Mouse (Mus musculus): ENCODE results near the gene Wnt4.

Gene Wnt4

GRCm38 (mm10) chr4:137306991-137307706 is 29.9 kb downstream of the Wnt4 start:
- DNase-seq (ENCODE audit: low spot score): no peak

DNA sequence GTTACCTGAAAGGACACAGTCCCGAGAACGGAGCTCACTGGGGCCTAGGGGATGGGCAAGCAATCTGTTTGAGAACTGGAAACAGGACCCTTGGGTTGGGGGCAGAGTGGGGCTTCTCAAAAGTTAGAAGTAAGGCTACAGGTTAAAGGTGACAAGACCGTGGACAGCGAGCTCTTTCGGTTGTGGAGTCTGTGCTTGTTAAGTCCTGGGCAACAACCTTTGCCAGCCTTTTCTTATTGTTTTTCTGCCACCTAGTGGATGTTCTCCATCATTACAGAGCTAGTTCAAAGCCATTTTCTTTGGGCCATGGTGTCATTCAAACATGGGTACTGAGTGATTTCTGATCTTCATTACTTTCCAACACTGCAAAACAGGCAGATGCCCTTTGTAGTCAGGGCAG is 31.1 kb downstream of the Wnt4 start:
- DNase-seq (ENCODE audit: low spot score): no peak

GRCm38 (mm10) chr4:137313511-137313910 is 36.2 kb downstream of the Wnt4 start:
- DNase-seq (ENCODE audit: low spot score): no peak

DNA sequence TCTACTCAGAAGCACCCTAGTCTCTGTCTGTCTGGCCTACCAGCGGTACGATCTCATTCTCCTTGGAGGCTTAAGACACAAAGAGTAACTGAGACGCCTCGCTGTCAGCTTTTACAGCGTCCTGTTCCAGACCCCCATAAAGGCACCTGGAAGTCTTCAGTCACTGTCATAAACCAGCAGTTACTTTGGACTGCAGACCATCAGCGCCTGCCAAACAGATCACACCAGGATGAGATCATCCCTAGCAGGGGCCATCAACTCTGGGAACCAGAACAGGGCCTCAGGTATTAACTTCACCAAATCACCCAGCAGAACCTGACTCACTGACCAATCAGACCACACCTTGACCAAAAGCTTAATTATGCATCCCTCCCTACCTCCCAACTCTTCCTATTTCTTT is 37.3 kb downstream of the Wnt4 start:
- DNase-seq (ENCODE audit: low spot score): no peak

DNA sequence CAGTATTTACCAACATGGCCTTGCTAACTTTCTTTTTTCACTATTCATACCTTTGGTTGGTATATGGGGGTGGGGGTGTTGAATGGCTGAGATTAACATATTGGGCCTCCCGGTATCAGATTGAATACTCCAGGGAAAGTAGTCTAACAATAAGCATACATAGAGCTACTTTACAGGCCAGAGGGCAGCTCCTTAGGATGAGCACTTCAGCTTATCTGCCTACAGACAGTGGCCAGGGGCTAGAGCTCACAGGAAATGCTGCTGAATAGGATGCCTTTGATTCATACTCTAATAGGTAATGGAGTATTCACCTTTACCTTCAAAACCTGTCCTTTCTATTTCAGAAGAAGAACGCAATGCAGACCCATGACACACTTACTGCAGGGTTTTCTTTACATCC is 37.8 kb downstream of the Wnt4 start:
- no peak for DNase-seq (ENCODE audit: low spot score)

- DNase-seq (ENCODE audit: low spot score): no peak
Measured at GRCm38 (mm10) chr4:137316027-137316770, 38.9 kb downstream of the Wnt4 start.

DNA sequence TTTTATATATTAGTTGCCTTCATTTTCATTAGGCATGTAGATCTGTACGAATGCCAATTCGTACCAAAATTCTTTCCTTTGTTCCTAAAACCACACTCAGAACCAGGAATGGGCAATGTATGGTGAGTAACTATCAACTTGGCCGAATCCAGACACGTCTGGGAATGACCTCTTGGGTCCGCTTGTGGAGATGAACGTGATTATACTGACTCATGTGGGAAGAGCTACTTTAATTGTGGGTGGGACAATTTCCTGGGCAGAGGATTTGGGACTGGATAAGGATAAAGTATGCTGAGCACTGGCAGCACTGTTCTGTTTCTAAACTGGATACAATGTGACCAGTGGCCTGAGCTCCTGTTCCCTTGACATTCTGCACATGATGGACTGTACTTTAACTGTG is 47.6 kb downstream of the Wnt4 start:
- DNase-seq (ENCODE audit: low spot score): no peak

GRCm38 (mm10) chr4:137326494-137326893 is 49.2 kb downstream of the Wnt4 start:
- DNase-seq (ENCODE audit: low spot score): no peak

DNA sequence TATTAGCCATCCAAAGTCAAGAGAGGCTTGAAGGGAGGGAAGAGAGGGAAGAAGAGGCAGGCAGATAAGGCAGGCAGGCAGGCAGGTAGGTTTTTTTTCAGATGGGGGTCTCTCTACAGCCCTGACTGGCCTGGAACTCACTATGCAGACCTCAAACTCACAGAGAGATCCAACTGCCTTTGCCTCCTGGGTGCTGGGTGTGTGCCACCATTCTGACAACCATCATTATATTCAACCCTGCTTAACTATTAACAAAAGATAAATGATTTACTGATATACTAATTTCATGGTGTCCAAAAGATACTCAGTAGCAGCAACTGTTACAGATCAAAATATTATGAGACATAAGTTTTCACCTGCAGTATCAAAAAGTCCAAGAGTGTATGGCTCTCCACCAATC is 54.8 kb downstream of the Wnt4 start:
- no peak for DNase-seq (ENCODE audit: low spot score)

DNA sequence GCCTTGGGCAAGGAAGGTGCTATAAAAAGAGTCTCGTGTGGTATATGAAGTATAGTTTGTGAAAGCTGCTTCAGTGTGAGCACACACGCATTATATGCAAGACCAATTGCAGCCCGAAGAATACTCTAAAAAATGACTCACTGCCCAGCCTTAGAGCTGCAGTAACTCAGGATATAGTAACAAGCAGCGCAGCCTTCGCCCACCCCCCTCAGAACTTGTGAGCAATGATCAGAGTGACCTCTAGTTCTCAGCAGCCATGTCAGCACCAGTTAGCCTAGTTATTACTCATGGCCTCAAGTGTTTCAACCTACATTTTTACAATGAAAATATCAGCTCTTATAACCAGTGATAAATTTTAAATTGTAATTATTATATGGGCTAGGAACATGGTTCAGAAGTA is 59.2 kb downstream of the Wnt4 start:
- no peak for DNase-seq (ENCODE audit: low spot score)

- DNase-seq (ENCODE audit: low spot score): no peak
Measured at GRCm38 (mm10) chr4:137339415-137339814, 62.1 kb downstream of the Wnt4 start.

- DNase-seq (ENCODE audit: low spot score): no peak
Measured at GRCm38 (mm10) chr4:137342816-137343215, 65.5 kb downstream of the Wnt4 start.

DNA sequence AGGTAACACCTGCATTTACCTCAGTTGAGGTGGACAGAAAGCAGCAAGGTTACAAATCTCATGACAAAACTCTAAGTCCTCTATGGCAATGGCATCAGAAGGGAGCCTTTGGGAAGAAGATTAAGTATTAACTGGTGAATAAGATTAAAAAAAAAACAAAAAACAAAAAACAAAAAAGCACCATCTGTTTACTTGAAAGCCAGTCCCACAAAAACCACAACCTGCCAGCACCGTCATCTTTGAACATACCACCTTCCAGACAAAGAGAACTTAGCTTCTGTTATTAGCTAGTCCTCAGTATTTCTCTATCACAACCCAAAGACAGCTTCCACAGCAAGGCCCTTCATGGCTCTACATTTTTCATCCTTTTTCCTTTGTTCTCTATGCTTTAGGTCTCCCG is 67.8 kb downstream of the Wnt4 start:
- DNase-seq (ENCODE audit: low spot score): no peak

- no peak for DNase-seq (ENCODE audit: low spot score)
Measured at GRCm38 (mm10) chr4:137345790-137346189, 68.5 kb downstream of the Wnt4 start.
